Mouse (Mus musculus) left cerebral cortex, postnatal 14 days (tissue): ENCODE results near the gene Elk3. TPM values are rescaled to one million over a fixed set of nuclear protein-coding genes. Genes with fewer than 3 reads are reported as not detected.

Source experiments
- DNase-seq, 2 experiments: peaks; one replicate each; pipeline ENCODE4 v3.0.0; 2021 to 2022; ENCODE audit warnings: low spot score in 2 of 2, mixed read lengths in 1 of 2
- intact Hi-C: fragments of 180-260 bp; cut with DNase I; formaldehyde crosslinking; loops from one replicate; pipeline ENCODE4 v1.15.1; 2025
- total RNA-seq, 2 experiments: library from RNA; stranded (reverse); gene quantifications; 2 replicates each; pipeline ENCODE4 v1.2.3; 2021

The Elk3 gene
- total RNA-seq, 2 experiments from 2014 or later: 15.2 to 16.1 TPM

DNA sequence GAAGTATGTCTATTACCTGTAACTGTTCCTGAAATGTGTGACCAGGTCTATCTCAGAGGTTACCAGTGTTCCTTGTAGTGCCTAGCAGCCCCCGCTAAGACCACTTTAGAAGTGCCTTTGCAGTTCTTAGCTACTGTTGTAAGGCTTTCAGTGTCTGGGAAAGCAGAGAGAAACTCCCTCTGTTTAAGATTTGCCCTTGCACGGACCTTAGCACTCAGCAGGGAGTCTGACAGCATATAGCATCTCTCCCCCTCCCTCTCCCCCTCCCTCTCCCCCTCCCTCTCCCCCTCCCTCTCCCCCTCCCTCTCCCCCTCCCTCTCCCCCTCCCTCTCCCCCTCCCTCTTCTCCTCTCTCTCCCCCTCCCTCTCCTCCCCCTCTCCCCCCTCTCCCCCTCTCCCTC is 24.1 kb upstream of the Elk3 start:
- intact Hi-C loops: no loop called here
- no peak for DNase-seq

DNA sequence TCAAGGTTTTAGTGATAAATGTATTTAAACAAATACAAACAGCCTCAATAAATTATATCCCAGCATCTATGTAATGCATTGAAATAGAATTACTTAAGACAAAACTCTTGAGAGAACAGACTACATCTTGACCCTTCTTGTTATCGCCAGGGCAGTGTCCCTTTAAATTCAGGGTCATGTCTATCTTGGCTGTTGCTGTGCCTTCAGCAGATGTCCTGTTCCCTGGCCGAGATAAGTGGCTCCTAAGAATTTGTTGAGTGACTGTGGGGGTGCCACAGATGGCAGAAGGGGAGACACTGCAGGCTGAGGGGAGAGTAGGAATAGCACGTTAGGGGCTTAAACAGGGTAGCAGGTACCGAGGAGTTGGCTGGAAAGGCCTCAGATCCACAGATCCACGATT is 22.3 kb upstream of the Elk3 start:
- no peak for DNase-seq

DNA sequence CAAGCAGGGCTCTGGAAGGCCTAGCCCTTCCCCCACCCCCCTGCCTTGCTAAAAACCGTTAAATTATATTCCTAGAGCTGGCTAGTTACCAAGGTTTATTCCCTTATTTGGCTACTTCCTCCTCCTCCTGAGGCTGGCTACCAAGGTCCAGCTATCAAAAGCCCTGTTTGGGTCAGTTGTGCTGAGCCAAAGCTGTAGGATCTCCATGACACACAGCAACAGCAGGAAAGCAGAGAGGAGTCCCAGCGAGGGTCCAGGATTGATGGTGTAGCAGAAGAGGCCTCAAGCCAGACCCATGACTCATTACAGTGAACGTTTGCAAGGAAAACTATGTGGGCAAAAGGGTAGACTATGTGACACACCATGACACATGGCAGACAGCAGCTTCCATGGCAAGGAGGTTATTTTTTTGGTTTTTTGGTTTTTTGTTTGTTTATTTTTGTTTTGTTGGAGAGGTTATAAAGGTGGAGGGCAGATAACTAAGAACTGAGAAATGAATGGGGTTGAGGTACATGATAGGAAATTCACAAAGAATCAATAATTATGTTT is 21.4 kb upstream of the Elk3 start:
- no peak for DNase-seq
- intact Hi-C loops: no loop called here

More for the DNA sequence above, 22.3 kb upstream of the Elk3 start:
- intact Hi-C loops: no loop called here

DNA sequence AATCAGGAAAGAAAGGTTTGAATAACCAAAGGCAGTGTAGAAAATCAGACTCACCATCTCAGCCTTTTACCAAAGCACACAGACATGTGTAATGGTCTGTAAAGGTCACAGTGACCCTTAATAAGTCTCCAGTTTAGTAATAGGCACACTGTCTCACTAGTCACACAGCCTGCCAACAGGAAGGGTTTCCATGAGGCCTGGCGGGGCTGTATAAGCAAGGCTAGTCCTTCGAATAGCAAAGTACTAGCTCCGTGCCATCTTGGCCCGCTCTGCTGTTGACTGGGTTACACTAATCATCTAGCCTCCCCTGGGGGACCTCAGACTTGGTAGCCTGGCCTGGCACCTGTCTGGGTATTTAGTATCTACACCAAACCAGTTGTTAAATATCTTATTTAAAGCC is 20.6 kb upstream of the Elk3 start:
- intact Hi-C loops: no loop called here
- no peak for DNase-seq

DNA sequence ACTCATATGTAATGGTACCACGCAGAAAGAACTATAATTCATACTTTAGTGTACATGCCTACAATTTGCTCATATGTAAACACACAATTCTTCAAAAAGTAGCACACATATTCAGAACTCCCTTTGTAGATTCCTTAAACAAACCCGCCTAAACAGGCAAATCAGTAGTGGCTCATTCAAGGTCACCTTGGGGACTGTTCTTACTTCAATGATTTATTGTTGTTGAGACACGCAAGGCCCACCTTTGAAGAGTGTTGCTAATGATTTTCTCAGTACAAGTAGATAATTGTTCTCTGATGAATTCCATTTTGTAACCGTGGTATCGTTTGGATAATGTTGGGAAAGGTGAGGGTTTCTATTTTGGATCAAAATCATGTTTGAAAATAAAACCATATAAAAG is 17.4 kb upstream of the Elk3 start:
- DNase-seq: no peak

DNA sequence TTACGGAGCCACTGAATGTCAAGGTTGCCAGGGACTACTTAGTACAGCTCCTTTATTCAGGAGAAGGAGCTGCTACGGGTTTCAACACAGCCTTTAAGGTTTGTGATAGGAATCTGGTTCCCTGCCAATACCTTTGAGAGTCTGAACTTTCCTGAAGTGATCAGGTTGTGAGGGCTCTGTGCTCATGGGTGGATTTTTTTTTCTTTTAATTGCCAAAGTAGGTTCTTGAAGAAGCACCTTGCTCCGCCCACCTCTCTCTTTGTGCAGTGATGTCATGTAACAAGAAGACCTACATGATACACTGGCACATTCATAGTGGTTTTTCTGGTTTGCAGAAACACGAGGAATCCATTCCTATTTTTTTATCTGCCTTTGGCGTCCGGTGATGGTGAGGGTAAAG is 16.3 kb upstream of the Elk3 start:
- DNase-seq: no peak
- intact Hi-C loops: no loop called here

More for the DNA sequence above, 17.4 kb upstream of the Elk3 start:
- intact Hi-C loops: no loop called here

DNA sequence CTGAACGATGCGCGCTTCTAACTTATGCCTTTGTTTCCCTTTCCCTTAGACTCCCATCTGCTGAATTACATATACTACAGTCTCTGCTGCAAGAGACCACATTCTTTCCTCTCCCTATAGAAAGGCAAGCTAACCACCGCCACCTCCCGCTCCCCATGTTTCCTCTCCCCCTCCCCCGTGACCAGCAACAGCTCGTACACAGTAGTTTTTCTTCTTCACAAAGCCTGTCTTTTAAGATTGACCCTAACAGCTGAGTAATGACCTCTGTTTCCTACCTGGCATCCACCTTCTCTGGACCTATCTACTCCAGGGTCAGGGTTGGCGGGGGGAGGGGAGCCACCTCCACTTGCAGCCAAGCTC is 15.8 kb upstream of the Elk3 start:
- DNase-seq: no peak
- intact Hi-C loops: no loop called here

DNA sequence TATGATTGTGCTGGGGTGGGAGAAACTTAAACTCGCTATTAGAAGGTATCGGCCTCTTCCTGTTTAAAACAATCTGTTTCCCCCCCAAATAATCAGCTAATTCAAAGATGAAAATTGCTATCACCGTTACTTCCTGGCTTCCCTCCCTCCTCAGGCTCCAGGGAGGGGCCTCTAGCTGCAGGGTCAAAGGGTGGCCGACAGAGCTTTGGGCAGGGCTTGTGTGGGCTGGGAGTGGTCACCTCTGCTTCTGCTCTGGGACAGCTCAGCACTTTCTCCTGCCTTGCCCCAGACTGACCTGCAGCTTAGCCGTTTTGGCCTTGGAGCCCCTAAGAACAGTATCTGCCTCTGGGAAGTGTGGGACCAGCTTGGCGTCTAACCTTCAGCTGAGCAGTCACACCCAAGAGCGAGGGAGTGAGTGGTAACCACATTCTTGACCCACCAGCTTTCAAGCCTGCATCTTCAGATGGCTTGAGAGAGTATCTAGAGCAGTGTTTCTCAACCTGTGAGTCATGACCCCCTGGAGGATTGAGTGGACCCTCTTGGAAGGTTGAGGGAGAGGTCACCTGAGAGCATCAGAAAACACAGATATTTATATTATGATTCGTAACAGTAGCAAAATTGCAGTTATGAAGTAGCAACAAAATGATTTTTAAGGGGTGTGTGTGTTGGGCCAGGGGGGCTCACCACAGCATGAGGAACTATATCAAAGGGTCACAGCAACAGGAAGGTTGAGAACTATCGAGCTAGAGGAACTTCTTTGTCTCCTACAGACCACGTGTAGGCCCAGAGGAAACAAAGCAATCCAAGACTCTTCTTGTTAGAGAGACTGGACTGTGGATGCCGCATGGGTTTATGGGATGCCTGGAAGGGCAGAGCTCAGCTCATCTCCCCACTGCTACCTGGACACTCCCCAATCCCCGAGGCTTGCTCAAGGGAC is 15.1 kb upstream of the Elk3 start:
- DNase-seq: no peak
- intact Hi-C loops: no loop called here

DNA sequence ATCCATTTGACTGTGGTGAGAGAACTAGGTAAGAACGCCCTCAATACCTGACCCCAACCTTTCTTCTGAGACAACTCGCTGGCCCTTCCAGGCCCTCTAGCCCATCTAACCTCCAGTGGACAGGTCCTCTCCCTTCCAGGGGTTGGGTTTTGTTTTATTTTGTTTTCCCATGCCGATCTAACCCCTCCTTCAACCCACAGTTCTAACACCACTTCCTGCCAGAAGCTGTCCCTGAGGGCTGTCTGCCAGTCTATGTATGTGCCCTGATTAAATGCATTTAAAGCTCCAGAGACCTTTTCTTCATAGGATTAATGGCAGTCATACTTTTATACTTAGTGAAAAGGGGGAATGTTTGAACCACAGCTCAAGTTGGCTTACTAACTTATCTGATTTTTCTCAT is 14.4 kb upstream of the Elk3 start:
- intact Hi-C loops: no loop called here
- DNase-seq: no peak

DNA sequence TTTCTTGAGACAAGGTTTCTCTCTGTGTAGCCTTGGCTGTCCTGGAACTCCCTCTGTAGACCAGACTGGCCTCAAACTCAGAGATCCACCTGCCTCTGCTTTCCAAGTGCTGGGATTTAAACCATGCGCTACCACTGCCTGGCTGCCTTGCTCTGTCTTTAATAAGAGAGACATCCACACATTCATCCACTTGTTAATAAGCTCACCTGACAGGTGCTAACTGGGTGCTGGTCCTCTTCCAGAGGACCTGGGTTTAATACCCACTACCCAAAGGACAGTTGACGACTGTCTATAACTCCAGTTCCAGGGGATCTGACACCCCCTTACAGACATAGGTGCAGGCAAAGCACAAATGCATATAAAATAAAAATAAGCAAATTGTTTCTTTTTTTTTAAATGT is 13.5 kb upstream of the Elk3 start:
- intact Hi-C loops: no loop called here
- no peak for DNase-seq

DNA sequence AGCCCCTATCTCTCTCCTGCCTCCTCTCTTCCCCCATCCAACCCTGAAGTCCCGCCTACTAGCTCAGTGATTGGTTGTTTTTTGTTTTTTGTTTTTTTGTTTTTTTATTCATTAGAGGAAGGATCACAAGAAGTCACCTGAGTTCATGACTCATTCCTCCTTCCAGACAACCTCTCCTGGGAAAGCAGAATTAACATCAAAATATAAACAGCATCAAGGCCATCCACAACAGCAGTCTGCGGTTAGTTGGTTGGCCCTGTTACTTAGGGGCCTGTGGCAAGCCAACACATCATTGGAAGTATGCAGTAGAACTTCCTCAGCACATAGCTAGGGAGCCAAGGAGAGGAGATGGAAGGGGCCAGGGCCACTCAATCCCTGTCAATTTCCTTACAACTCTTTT is 12.7 kb upstream of the Elk3 start:
- intact Hi-C loops: no loop called here
- no peak for DNase-seq

DNA sequence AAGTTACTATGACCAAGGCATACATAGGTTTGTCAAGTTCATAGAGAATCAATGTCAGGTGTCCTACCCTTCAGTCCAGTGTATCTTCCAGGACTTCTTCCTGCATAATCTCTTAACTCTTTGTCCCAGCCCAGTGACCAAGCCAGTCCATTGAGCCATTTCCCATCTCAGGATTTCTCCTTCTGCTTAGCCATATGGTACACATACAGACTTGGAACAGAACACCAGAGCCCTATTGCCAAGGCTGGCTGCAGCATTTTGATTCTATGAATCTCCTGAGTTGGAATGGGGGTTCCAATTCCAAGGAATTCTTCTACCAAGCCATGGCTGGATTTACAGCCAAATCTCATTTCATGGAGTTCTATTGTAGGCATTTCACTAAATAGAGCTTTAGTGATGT is 10.8 kb upstream of the Elk3 start:
- intact Hi-C loops: no loop called here
- DNase-seq: no peak

DNA sequence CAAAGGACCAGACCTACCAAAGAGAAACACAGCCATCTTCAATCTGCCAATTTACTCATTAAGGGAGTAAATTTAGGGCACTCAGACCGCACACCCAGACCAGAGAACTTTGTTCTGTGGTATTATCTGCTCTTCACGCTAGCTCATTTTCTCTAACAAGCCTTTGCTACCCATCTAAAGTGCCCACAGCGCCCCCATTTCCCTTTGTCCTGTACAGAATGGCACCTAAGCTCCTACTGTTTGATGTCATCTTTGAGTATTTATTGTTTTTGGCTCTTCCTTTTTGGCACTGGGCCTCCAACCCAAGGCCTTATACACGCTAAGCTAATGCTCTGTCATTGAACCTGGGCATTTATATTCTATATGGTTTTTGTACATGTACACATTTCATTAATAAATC is 9.2 kb upstream of the Elk3 start:
- intact Hi-C loops: no loop called here

DNA sequence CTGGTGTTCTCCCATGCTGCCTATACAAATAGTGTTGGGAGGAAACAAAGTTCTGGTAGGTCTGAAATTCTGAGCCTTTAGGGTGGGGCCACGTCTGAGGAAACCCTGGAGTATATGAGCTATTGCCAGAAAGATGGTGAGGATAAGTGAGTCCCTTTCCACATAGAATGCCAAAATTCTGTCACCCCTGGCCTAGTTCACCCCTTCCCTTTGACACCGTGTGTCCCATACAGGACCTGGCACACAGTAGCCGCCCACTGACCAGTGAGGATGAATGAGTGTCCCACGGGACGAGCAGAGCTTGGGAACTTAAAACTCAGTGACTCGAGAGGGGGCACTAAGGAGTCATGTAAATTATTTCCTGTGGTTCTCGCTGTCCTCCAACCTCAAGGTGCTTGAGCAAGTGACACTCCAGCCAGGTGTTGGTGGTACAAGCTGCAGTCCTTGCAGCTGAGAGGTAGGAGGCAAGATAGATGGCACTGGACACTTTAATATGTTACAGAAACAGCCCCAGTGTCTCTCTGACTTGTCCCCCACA is 8.7 kb upstream of the Elk3 start:
- intact Hi-C loops: no loop called here
- DNase-seq: no peak

More for the DNA sequence above, 9.2 kb upstream of the Elk3 start:
- DNase-seq: no peak

DNA sequence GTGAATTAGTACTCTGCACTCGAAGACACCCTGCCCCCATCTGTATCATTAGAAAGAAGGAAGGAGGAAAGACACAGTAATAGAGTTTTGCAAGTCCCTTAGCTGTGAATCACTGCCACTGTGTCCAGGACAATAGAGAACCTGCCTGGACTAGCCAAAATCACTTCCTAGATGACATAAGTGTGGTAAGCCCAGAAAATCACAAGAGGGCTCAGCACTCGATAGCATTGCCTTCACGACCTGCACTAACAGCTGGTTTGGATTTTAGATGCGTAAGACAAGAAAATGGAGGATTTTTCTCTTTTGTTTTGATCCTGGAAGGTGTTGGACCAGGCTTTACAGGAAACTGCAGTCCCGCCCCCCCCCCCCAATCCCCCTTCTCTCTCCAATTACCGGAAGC is 6.0 kb upstream of the Elk3 start:
- intact Hi-C loops: no loop called here
- DNase-seq: no peak

DNA sequence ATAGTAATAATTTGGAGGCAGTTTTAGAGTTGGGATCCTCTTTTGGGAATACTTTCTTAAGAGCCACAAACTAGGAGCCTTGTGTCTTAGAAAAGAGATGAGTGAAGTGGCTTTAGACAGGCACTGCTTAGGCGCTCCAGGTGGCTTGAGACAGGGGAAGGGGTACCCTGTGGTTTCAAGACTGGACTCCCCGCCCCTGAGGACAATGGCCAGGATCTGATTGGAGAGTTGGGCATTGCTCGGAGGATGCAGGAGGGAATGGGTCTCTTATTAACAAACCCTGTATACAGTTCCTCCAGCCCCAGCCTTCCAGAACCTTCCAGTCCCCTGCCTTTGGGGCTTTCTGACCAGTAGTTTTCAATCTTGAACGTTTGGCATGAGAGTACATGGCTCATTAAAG is 641 bp upstream of the Elk3 start:
- intact Hi-C loops: no loop called here
- DNase-seq: no peak

DNA sequence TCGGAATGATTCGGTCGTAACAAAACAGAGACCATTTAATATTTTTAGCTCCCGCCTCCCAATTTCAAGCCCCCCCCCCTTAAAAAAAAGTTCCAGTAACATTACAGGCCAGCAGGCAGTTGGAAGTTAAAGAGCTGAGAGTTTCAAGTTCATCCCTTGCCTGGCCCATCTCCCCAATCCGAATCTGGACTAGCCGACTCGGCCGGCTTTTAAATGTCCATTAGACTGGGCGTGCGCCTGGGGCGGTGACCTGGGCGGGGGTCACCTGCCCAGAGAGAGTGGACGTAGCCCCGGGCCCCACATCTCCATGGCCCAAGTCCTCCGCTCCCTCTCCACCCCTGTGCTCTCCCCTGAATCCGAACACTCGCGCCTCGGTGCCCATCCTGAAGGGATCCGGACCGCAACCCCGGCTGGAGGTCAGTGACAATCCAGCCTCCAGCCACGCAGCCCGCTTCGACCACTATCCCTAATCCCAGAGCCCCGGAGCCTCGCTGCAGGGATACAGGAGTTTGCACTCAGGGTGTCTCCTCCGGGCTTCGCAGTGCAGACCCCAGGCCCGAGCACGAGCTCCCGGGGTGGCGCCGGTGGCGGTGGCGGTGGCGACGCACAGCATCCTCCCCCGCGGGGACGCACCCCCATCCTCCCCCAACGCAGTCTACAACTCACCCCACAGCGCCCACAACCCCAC is 857 bp downstream of the Elk3 start:
- intact Hi-C loops: no loop called here
- DNase-seq: peak in 1 of 2 experiments; percentile 19

DNA sequence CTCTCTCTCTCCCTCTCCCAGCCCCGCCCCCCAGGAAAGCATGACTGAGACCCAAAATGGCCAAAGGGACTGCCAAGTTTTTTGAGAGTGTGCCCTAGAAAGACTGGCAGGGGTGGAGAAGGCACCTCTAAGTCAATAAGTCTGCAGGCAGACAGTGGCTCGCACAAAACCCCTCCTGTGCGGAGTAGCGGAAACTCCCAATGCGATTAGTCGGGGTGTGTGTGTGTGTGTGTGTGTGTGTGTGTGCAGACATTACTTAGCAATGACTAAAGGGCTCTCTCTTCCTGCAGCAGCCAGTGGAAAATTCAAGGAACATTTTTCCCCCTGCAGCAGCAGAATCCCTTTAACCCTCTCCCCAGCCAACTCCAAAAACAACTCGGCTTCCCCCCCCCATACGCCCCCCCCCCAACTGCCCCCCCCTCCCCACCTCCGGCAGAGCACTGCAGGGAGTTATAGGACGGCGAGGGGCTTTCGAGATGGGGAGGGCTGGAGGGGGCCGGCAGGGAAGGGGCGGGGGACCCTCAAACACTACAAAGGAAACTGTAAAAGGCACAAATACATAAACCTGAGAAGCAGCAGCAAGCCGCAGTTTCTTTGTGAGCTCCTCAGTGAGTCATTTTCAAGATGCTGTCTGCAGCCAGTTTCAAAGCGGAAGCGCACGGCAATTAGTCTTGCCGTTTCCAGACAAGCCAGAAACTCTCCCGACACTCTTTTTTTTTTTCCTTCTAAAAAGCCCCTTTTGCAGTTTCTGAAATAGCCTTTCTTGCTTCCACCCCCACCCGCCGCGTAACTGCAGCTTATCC is 1.6 kb downstream of the Elk3 start:
- intact Hi-C loops: no loop called here
- peak; percentile 60 to 70 for DNase-seq

DNA sequence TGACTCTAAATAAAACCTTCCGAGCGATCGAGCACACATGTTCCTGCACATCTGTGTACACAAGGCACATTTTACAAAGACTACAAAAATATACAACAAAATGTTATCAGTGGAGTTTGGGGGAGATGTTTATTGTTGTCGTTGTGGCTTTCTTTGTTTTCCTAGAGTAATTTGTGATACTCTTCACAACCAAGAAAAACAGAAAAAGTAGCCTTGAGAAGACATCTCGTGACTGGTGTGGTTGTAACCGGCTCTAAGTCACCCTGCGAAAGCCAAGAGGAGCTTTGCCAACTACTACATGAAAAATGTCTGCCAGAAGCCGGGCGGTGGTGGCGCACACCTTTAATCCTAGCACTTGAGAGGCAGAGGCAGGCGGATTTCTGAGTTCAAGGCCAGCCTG is 4.6 kb downstream of the Elk3 start:
- DNase-seq: no peak
- intact Hi-C loops: no loop called here

DNA sequence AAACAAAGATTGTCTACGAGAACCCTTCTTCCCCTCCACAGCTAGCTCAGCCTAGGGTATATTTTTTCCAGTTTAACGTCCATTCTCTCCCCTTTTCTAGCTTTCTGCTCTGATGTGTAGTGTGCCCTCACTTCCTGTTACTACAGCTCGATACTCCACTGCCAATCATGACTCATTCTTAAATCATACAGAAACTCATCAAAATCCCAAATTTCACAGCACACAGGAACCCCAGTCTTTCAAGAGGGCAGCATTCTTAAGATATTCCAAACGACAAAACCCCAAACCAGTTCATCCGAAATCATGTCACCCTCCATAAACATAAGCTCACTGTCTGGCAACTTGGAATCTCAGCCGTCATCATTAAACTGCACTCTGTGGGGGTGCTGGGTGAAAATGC is 5.0 kb downstream of the Elk3 start:
- no peak for DNase-seq
- intact Hi-C loops: no loop called here
